Mouse (Mus musculus) brain, adult 10 weeks (tissue): ENCODE measurements around the gene Gm10251. TPM values are rescaled to one million over a fixed set of nuclear protein-coding genes. Genes with fewer than 3 reads are reported as not detected.

Experiments used
- polyA plus RNA-seq: library from polyadenylated mRNA; stranded (reverse); fragments of 350-450 nt; fragmentation: Illumina TruSeq; extraction: RNeasy Lipid Tissue Mini Kit (QIAGEN cat#74804); gene quantifications from one replicate; pipeline ENCODE4 v1.2.3, GENCODE M21; 2015; ENCODE audit warnings: low read depth, low replicate concordance

Gm10251 gene
- polyA plus RNA-seq: not detected

DNA sequence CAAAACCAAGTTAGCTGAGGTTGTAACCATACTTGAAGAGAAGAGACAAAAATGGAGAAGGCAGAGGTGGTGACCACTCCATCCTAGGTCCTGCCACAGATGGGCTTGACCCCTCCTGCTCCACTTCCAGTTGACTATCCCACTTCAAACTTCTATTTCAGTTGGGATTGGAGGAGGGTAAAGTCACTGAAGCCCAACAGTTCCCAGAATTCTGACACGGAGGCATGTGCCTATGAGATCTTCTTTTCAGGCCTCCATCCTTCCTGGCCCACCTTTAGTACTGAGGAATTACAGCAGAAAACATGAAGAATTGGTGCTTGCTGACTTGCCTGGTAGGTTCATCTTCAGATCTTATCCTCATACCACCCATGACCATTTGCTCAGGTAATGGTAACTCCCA lies at the start of gene Gm10251:
Gene Gm10251, minus strand, starts transcription at position 101 of the 400 bp plus-strand sequence.

DNA sequence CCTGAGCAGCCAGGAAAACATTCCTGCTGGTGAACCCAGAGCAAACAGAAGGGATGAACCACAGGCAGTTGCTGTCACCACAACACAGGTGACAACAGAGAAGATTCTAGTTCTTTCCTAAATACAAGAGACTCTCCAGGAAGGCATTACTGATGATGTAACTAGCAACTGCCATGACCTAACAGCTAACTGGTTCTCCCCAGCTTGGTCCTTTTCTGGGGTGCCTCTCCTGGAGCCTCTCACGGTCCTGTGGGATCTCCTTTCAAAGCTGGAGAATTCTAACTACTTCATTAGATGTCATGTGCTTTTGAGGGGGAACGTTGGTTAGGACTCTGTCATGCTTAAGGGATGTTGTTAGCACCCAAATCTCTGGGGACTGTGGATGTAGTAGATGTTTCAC lies 36.2 kb upstream of the Gm10251 start, which contains the start of gene Gm8050:
Gene Gm8050, minus strand, starts transcription at position 101 of the 400 bp plus-strand sequence.

GRCm38 (mm10) chr14:6622318-6622717 lies 61.7 kb downstream of the Gm10251 start, which contains the start of gene Gm3460:
TSS of gene Gm3460 (minus strand) at chr14:6622418.

DNA sequence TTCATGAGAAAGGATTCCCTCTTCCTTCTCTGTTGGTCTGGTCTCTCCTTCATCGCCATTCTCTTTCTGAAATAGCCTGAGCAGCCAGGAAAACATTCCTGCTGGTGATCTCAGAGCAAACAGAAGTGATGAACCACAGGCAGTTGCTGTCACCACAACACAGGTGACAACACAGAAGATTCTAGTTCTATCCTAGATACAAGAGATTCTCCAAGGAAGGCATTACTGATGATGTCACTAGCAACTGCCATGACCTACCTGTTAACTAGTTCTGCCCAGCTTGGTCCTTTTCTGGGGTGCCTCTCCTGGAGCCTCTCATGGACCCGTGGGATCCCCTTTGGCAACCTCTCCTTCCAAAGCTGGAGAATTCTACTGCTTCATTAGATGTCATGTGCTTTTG lies 93.5 kb downstream of the Gm10251 start, which contains the start of gene Gm3629:
Gene Gm3629, minus strand, starts transcription at position 101 of the 400 bp plus-strand sequence.

Other genes starting within 250 kb of the Gm10251 start
- gene Gm3594, start 239.6 kb downstream of the Gm10251 start, polyA plus RNA-seq: not detected
- not detected for gene Gm8356, start 146.9 kb downstream of the Gm10251 start, polyA plus RNA-seq
- gene Gm3629, start 93.6 kb downstream of the Gm10251 start, polyA plus RNA-seq: not detected
- not detected for gene Gm3460, start 61.8 kb downstream of the Gm10251 start, polyA plus RNA-seq
- not detected for gene Gm8050, start 36.1 kb upstream of the Gm10251 start, polyA plus RNA-seq
- gene Gm3636, start 58.2 kb upstream of the Gm10251 start, polyA plus RNA-seq: 8.3 TPM
- gene Gm8362, start 90.2 kb upstream of the Gm10251 start, polyA plus RNA-seq: not detected
- gene Gm3642, start 156.1 kb upstream of the Gm10251 start, polyA plus RNA-seq: not detected
- gene Gm3667, start 205.8 kb upstream of the Gm10251 start, polyA plus RNA-seq: 4.0 TPM